Comparison of ENCODE assay signal across 25 mouse cellular contexts in the genomic region with DNA sequence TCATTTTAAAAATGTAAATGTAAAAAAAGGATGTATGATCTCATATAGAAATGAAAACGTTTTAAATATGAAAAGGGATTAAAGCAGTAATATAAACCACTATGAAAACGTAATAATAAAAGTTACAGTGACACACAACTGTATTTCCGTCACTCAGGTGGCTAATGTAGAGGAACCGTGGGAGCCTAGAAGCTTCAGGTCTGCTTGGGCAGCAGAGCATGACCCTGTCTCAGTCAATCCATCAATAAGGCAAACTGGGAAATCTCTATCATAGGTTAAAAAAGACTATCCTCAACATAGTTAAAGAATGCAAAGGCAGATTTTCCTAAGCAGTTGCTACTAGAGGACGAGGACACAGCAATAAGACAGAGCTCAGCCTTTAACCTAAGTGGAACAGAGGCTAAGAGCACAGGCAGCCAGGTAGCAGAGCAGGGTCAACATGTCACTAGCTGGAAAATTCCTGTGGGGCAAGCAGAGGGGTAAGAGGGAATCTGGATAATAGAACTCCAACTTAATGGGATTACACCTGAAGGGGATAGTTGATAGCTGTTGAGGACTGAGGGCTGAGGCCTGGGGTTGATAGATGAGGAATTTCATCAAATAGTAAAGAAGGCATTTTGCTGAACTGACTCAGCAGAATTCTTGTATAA.
DNase-seq lines count a peak whose midpoint lies in the region; ATAC-seq and TF ChIP-seq lines count a peak whose summit lies in the region.
"Had no signal": no experiment of that assay in that cellular context is flagged by ENCODE, and none has a peak within 500 bp of the region (broad histone marks: within the 10 kb centered on the region; RNA-seq: fewer than 3 reads in every experiment).

No protein-coding gene starts in this region.

- no peak for DNase-seq in kidney, adult 18-20 months
- DNase-seq in kidney, adult 2 months, result no peak
- DNase-seq in neural tube, embryonic 10.5 days (ENCODE audit: extremely low spot score, low spot score), result peak; percentile 8
- DNase-seq in gastrocnemius, postnatal 10 days, result no peak
- DNase-seq: adrenal gland, adult 8-10 months; adrenal gland, postnatal 14 days; adrenal gland, postnatal 36 days; B cell, adult 2 months; cerebellum, adult 11-12 months; cerebellum, adult 2 months; cerebellum, adult 9-10 months; cerebellum, postnatal 10 days; cerebellum, postnatal 25 days had no signal

- no peaks in the 10 kb centered on the region for H3K27me3 ChIP-seq in kidney, embryonic 14.5 days (ENCODE audit: control insufficient read depth, insufficient read depth, low read length)
- no peaks in the 10 kb centered on the region for H3K27me3 ChIP-seq in kidney, embryonic 16.5 days (ENCODE audit: insufficient read depth, low read length)
- H3K27me3 ChIP-seq in kidney, adult 2 months (replicated peaks; ENCODE audit: control insufficient read depth, insufficient read depth, low read length), result no peaks in the 10 kb centered on the region; the same call in 1 of the 2 replicates
- no peaks in the 10 kb centered on the region for H3K27me3 ChIP-seq in neural tube, embryonic 15.5 days (replicated peaks)
- H3K27me3 ChIP-seq: CH12.LX; embryonic facial prominence, embryonic 12.5 days; forebrain, embryonic 13.5 days; forebrain, embryonic 15.5 days; Patski had no signal

- no peak overlapping the region for H3K4me3 ChIP-seq in kidney, embryonic 14.5 days (ENCODE audit: low read length)
- no peak overlapping the region for H3K4me3 ChIP-seq in kidney, embryonic 16.5 days (ENCODE audit: low read length)
- no peak overlapping the region for H3K4me3 ChIP-seq in kidney, adult 2 months (ENCODE audit: insufficient read depth, low read depth, low read length)
- no peak overlapping the region for H3K4me3 ChIP-seq in neural tube, embryonic 15.5 days (replicated peaks)
- H3K4me3 ChIP-seq: embryonic facial prominence, embryonic 10.5 days; embryonic facial prominence, embryonic 12.5 days; forebrain, embryonic 13.5 days; forebrain, embryonic 15.5 days had no signal

- TF ChIP-seq CTCF in kidney, adult 2 months (conservative IDR thresholded peaks at IDR 0.05; ENCODE audit: insufficient read depth, insufficient read length, low read depth, low read length), result no peak

- no peak overlapping the region for H3K9ac ChIP-seq in kidney, embryonic 14.5 days (ENCODE audit: low read depth, low read length)
- H3K9ac ChIP-seq in kidney, embryonic 16.5 days (replicated peaks; ENCODE audit: low read length), result no peak overlapping the region
- H3K9ac ChIP-seq in neural tube, embryonic 15.5 days (replicated peaks), result no peak overlapping the region
- H3K9ac ChIP-seq: embryonic facial prominence, embryonic 12.5 days; forebrain, embryonic 13.5 days; forebrain, embryonic 15.5 days had no signal

- WGBS in kidney, embryonic 14.5 days, result 44% methylated on average over 5 of the region's 5 CpGs
- 43% methylated on average over 5 of the region's 5 CpGs for WGBS in kidney, embryonic 16.5 days
- 49% methylated on average over 5 of the region's 5 CpGs for WGBS in kidney, adult 2 months
- 73% methylated on average over 5 of the region's 5 CpGs for WGBS in neural tube, embryonic 15.5 days

- H3K4me2 ChIP-seq in kidney, embryonic 14.5 days (replicated peaks; ENCODE audit: low read depth, low read length), result no peak overlapping the region
- no peak overlapping the region for H3K4me2 ChIP-seq in kidney, embryonic 16.5 days (replicated peaks; ENCODE audit: low read depth, low read length)
- H3K4me2 ChIP-seq in neural tube, embryonic 15.5 days, result no peak overlapping the region
- H3K4me2 ChIP-seq: embryonic facial prominence, embryonic 12.5 days; forebrain, embryonic 13.5 days; forebrain, embryonic 15.5 days had no signal

- no peak overlapping the region for H3K27ac ChIP-seq in kidney, embryonic 14.5 days (ENCODE audit: low read depth, low read length)
- no peak overlapping the region for H3K27ac ChIP-seq in kidney, embryonic 16.5 days (ENCODE audit: low read length)
- no peak overlapping the region for H3K27ac ChIP-seq in kidney, adult 2 months (ENCODE audit: insufficient read depth, low read depth, low read length)
- no peak overlapping the region for H3K27ac ChIP-seq in neural tube, embryonic 15.5 days (replicated peaks)
- H3K27ac ChIP-seq: embryonic facial prominence, embryonic 10.5 days; embryonic facial prominence, embryonic 12.5 days; forebrain, embryonic 13.5 days; forebrain, embryonic 15.5 days had no signal

- 0 out of 2 replicates have a peak, but pooled peaks cover 5% of the 10 kb centered on the region for H3K4me1 ChIP-seq in kidney, embryonic 14.5 days (ENCODE audit: control insufficient read depth, insufficient read depth, low read length)
- 0 out of 2 replicates have a peak, but pooled peaks cover 4% of the 10 kb centered on the region for H3K4me1 ChIP-seq in kidney, embryonic 16.5 days (ENCODE audit: insufficient read depth, low read length)
- no peaks in the 10 kb centered on the region for H3K4me1 ChIP-seq in kidney, adult 2 months (ENCODE audit: control insufficient read depth, insufficient read depth, low read length)
- H3K4me1 ChIP-seq in neural tube, embryonic 15.5 days, result no peaks in the 10 kb centered on the region
- H3K4me1 ChIP-seq: embryonic facial prominence, embryonic 10.5 days; embryonic facial prominence, embryonic 12.5 days; forebrain, embryonic 13.5 days; forebrain, embryonic 15.5 days had no signal

- H3K36me3 ChIP-seq in kidney, embryonic 14.5 days (ENCODE audit: control insufficient read depth, insufficient read depth, low read length), result no peaks in the 10 kb centered on the region
- no peaks in the 10 kb centered on the region for H3K36me3 ChIP-seq in kidney, embryonic 16.5 days (ENCODE audit: insufficient read depth, low read length)
- no peaks in the 10 kb centered on the region for H3K36me3 ChIP-seq in kidney, adult 2 months (ENCODE audit: control insufficient read depth, insufficient read depth, low read length)
- no peaks in the 10 kb centered on the region for H3K36me3 ChIP-seq in neural tube, embryonic 15.5 days
- H3K36me3 ChIP-seq: embryonic facial prominence, embryonic 10.5 days; embryonic facial prominence, embryonic 12.5 days; forebrain, embryonic 15.5 days; G1E had no signal

- no peak for TF ChIP-seq POLR2A in kidney, adult 2 months (IDR thresholded peaks at IDR 0.05; ENCODE audit: low read depth, low read length)

- H3K9me3 ChIP-seq in kidney, embryonic 14.5 days (ENCODE audit: control insufficient read depth, low read length), result no peaks in the 10 kb centered on the region
- H3K9me3 ChIP-seq in kidney, embryonic 16.5 days (ENCODE audit: low read length), result no peaks in the 10 kb centered on the region
- H3K9me3 ChIP-seq in neural tube, embryonic 15.5 days (replicated peaks), result no peaks in the 10 kb centered on the region
- H3K9me3 ChIP-seq: embryonic facial prominence, embryonic 10.5 days; embryonic facial prominence, embryonic 12.5 days; forebrain, embryonic 13.5 days; forebrain, embryonic 15.5 days; G1E had no signal

- ATAC-seq in kidney, embryonic 14.5 days (ENCODE audit: low FRiP score, low TSS enrichment), result peak; percentile 64; the same call in 1 of the 2 replicates
- peak; percentile 49; the same call in 1 of the 2 replicates for ATAC-seq in kidney, embryonic 16.5 days (ENCODE audit: low FRiP score, low TSS enrichment)
- ATAC-seq in neural tube, embryonic 15.5 days (ENCODE audit: low FRiP score), result no peak
- ATAC-seq: activated CD4-positive, CD25-positive, alpha-beta regulatory T cell, adult 4 months; CD4-positive, CD25-positive, alpha-beta regulatory T cell, adult 4 months; forebrain, embryonic 13.5 days; forebrain, embryonic 15.5 days; Patski had no signal
